23 mouse cellular contexts compared by ENCODE assay signal in the genomic region with DNA sequence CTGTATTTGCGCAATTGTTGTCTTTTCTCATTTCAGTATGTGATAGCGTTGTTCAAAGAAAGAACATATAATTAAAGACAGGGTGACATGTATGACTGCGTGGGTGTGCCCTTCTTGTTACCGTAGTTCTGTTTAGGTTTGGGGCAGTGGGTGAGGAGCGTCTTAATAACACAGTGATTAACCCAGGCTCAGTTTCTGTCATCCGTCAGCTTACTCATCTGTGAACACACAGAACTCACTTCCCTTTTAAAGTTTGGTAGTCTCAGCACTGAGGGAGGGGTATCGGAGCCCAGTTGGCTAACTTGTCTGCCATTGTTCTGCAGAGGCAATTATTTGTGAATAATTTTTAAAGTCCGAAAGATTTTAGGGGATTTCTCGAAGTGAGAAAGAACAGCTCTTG. TPM values are rescaled to one million over a fixed set of nuclear protein-coding genes. Genes with fewer than 3 reads are reported as not detected.
DNase-seq lines count a peak whose midpoint lies in the region; ATAC-seq and TF ChIP-seq lines count a peak whose summit lies in the region.
"Had no signal": no experiment of that assay in that cellular context is flagged by ENCODE, and none has a peak within 500 bp of the region (broad histone marks: within the 10 kb centered on the region; RNA-seq: fewer than 3 reads in every experiment).

No protein-coding gene starts in this region.

- H3K27me3 ChIP-seq in heart, embryonic 10.5 days (ENCODE audit: insufficient read depth, poor library complexity, severe bottlenecking), result no peaks in the 10 kb centered on the region
- H3K27me3 ChIP-seq in CH12.LX (replicated peaks), result no peaks in the 10 kb centered on the region
- H3K27me3 ChIP-seq in kidney, embryonic 16.5 days (ENCODE audit: insufficient read depth, low read length), result no peaks in the 10 kb centered on the region
- H3K27me3 ChIP-seq: embryonic facial prominence, embryonic 15.5 days; forebrain, embryonic 15.5 days; intestine, embryonic 15.5 days had no signal

- 84% methylated on average over 9 of the region's 9 CpGs for WGBS in heart, embryonic 10.5 days
- WGBS in kidney, embryonic 16.5 days, result 61% methylated on average over 9 of the region's 9 CpGs

- no peak for TF ChIP-seq RAD21 in CH12.LX (IDR thresholded peaks at IDR 0.05; ENCODE audit: low read depth, low read length)

- 0 out of 2 replicates have a peak overlapping the region, but pooled peaks have one; percentile 76 for H3K27ac ChIP-seq in heart, embryonic 10.5 days
- H3K27ac ChIP-seq in CH12.LX (ENCODE audit: insufficient read depth, low read depth), result no peak overlapping the region
- no peak overlapping the region for H3K27ac ChIP-seq in kidney, embryonic 16.5 days (ENCODE audit: low read length)
- H3K27ac ChIP-seq: embryonic facial prominence, embryonic 15.5 days; forebrain, embryonic 15.5 days; hindbrain, embryonic 10.5 days; hindbrain, embryonic 14.5 days; intestine, embryonic 15.5 days had no signal

- no peaks in the 10 kb centered on the region for H3K36me3 ChIP-seq in heart, embryonic 10.5 days
- H3K36me3 ChIP-seq in CH12.LX (replicated peaks in 1 of 2; ENCODE audit: control insufficient read depth in 1 of 2, insufficient read depth in 1 of 2, low read length in 1 of 2), result no peaks in the 10 kb centered on the region
- no peaks in the 10 kb centered on the region for H3K36me3 ChIP-seq in kidney, embryonic 16.5 days (ENCODE audit: insufficient read depth, low read length)
- H3K36me3 ChIP-seq: embryonic facial prominence, embryonic 15.5 days; forebrain, embryonic 15.5 days; hindbrain, embryonic 10.5 days; intestine, embryonic 15.5 days had no signal

- peak overlapping the region; percentile 26; the same call in 1 of the 2 replicates for H3K4me2 ChIP-seq in CH12.LX (ENCODE audit: insufficient read depth, low read depth, poor library complexity, severe bottlenecking)
- no peak overlapping the region for H3K4me2 ChIP-seq in kidney, embryonic 16.5 days (replicated peaks; ENCODE audit: low read depth, low read length)
- H3K4me2 ChIP-seq: embryonic facial prominence, embryonic 15.5 days; forebrain, embryonic 15.5 days; hindbrain, embryonic 14.5 days; intestine, embryonic 15.5 days had no signal

- in situ Hi-C loops in CH12.LX (cut with MboI; ENCODE audit: low pct_ligation_motif_present, low pct_unique_long_range_greater_than_20kb, low sequenced_read_pairs), result no loop called here

- intact Hi-C loops in heart, postnatal 25 days (cut with DNase I), result no loop called here

- DNase-seq in heart, embryonic 10.5 days (ENCODE audit: low spot score), result no peak
- no peak for DNase-seq in heart, postnatal 25 days (ENCODE audit: low spot score)
- DNase-seq in 416B (ENCODE audit: low read depth) (peak; percentile 60), CH12.LX (ENCODE audit: extremely low read depth) (peak; percentile 50)
- DNase-seq in kidney, postnatal 25 days, result no peak
- DNase-seq: adrenal gland, adult 2 months; adrenal gland, postnatal 36 days; cerebellum, adult 2 months; cerebellum, postnatal 10 days; embryo, embryonic 11 days; gastrocnemius, postnatal 36 days; kidney, adult 18-20 months had no signal

- dilution Hi-C loops in CH12.LX (cut with MboI; ENCODE audit: extremely low pct_ligation_motif_present, extremely low pct_unique_long_range_greater_than_20kb, low sequenced_read_pairs), result no loop called here

- H3K4me3 ChIP-seq in heart, embryonic 10.5 days, result no peak overlapping the region
- H3K4me3 ChIP-seq in CH12.LX (replicated peaks in 1 of 3; ENCODE audit: low read depth in 2 of 3, low read length in 2 of 3, poor library complexity in 1 of 3), result no peak overlapping the region
- H3K4me3 ChIP-seq in kidney, embryonic 16.5 days (ENCODE audit: low read length), result no peak overlapping the region
- H3K4me3 ChIP-seq: embryonic facial prominence, embryonic 15.5 days; erythroblast, embryonic 14.5 days; forebrain, embryonic 15.5 days; hindbrain, embryonic 10.5 days; intestine, embryonic 15.5 days had no signal

- TF ChIP-seq EP300 in CH12.LX (IDR thresholded peaks at IDR 0.05; ENCODE audit: low read length), result no peak

- H3K9ac ChIP-seq in CH12.LX (ENCODE audit: insufficient read depth, low read depth), result no peak overlapping the region
- no peak overlapping the region for H3K9ac ChIP-seq in kidney, embryonic 16.5 days (replicated peaks; ENCODE audit: low read length)
- H3K9ac ChIP-seq: embryonic facial prominence, embryonic 15.5 days; forebrain, embryonic 15.5 days; hindbrain, embryonic 14.5 days; intestine, embryonic 15.5 days had no signal

- no peaks in the 10 kb centered on the region for H3K9me3 ChIP-seq in heart, embryonic 10.5 days
- no peaks in the 10 kb centered on the region for H3K9me3 ChIP-seq in CH12.LX (replicated peaks; ENCODE audit: low read length)
- H3K9me3 ChIP-seq in kidney, embryonic 16.5 days (ENCODE audit: low read length), result no peaks in the 10 kb centered on the region
- H3K9me3 ChIP-seq: embryonic facial prominence, embryonic 15.5 days; forebrain, embryonic 15.5 days; hindbrain, embryonic 10.5 days; intestine, embryonic 15.5 days had no signal

- no peak for TF ChIP-seq CTCF in CH12.LX (conservative IDR thresholded peaks at IDR 0.05 in 1 of 2, IDR thresholded peaks at IDR 0.05 in 1 of 2; ENCODE audit: low read depth in 2 of 2, low read length in 2 of 2)

- TF ChIP-seq POLR2A in CH12.LX (IDR thresholded peaks at IDR 0.05; ENCODE audit: low read depth, low read length), result no peak

- H3K79me2 ChIP-seq in CH12.LX (replicated peaks; ENCODE audit: control insufficient read depth, extremely low read depth, insufficient read depth, poor library complexity, severe bottlenecking), result no peaks in the 10 kb centered on the region

- peaks cover 27% of the 10 kb centered on the region for H3K4me1 ChIP-seq in heart, embryonic 10.5 days
- peaks cover 3 to 21% of the 10 kb centered on the region in 2 experiments for H3K4me1 ChIP-seq in CH12.LX (ENCODE audit: control insufficient read depth in 1 of 2, insufficient read depth in 2 of 2)
- H3K4me1 ChIP-seq in kidney, embryonic 16.5 days (ENCODE audit: insufficient read depth, low read length), result 0 out of 2 replicates have a peak, but pooled peaks cover 4% of the 10 kb centered on the region
- H3K4me1 ChIP-seq: embryonic facial prominence, embryonic 15.5 days; forebrain, embryonic 15.5 days had no signal

- ATAC-seq in megakaryocyte, adult 5-6 weeks (ENCODE audit: poor library complexity, severe bottlenecking), result 0 out of 2 replicates have a peak, but pooled peaks have one; percentile 17
- no peak for ATAC-seq in kidney, embryonic 16.5 days (ENCODE audit: low FRiP score, low TSS enrichment)
- ATAC-seq: activated CD4-positive, CD25-positive, alpha-beta regulatory T cell, adult 4 months; CD4-positive, CD25-positive, alpha-beta regulatory T cell, adult 4 months; forebrain, embryonic 15.5 days; intestine, embryonic 15.5 days; Patski had no signal

TF ChIP-seq in CH12.LX, 34 proteins besides CTCF, POLR2A, EP300 and RAD21:
- TF ChIP-seq IRF4 (IDR thresholded peaks at IDR 0.05; ENCODE audit: low read depth, low read length), result peak; percentile 44; the same call in 1 of the 2 replicates
- TF ChIP-seq UBTF (IDR thresholded peaks at IDR 0.05; ENCODE audit: low read depth, low read length), result no peak

RNA-seq across cellular contexts. Expression of a gene that starts 20.4 kb away (rescaled TPM):
- polyA plus RNA-seq in heart, embryonic 10.5 days (2016; fragmentation: Nextera tagmentation; extraction: Ambion mirVana), result 119 and 154 TPM in 2 replicates
- 100 to 1,000 TPM; 102 to 112 TPM for total RNA-seq in heart, postnatal 25 days (2021)
- 0.08 TPM in 1 of 2 replicates, not detected in the other for total RNA-seq in CH12.LX (2012; rRNA removed)
- total RNA-seq in CH12.LX (2014; rRNA removed), result not detected in 2 replicates
- polyA plus RNA-seq in CH12.LX (2012; ENCODE audit: insufficient read length, low read depth), result not detected in 2 replicates
- total RNA-seq in megakaryocyte, adult 5-6 weeks (2015), result 0.14 and 0.42 TPM in 2 replicates
- 0.04 and 0.57 TPM in 2 replicates for total RNA-seq in megakaryocyte, adult 5-6 weeks (2017)
- 10.3 and 11.7 TPM in 2 replicates for polyA plus RNA-seq in kidney, embryonic 16.5 days (2015; fragmentation: Nextera tagmentation; extraction: Ambion mirVana)

RNA-seq across cellular contexts. Expression of a gene that starts 35.0 kb away (rescaled TPM):
- polyA plus RNA-seq in heart, embryonic 10.5 days (2016; fragmentation: Nextera tagmentation; extraction: Ambion mirVana), result 78.3 and 102 TPM in 2 replicates
- 10 to 100 TPM; 30.0 to 31.1 TPM for total RNA-seq in heart, postnatal 25 days (2021)
- total RNA-seq in CH12.LX (2012; rRNA removed), result 30.8 and 36.4 TPM in 2 replicates
- 133 and 134 TPM in 2 replicates for total RNA-seq in CH12.LX (2014; rRNA removed)
- 48.1 and 56.8 TPM in 2 replicates for polyA plus RNA-seq in CH12.LX (2012; ENCODE audit: insufficient read length, low read depth)
- 112 and 116 TPM in 2 replicates for total RNA-seq in megakaryocyte, adult 5-6 weeks (2015)
- total RNA-seq in megakaryocyte, adult 5-6 weeks (2017), result 91.9 and 93.4 TPM in 2 replicates
- 125 and 139 TPM in 2 replicates for polyA plus RNA-seq in kidney, embryonic 16.5 days (2015; fragmentation: Nextera tagmentation; extraction: Ambion mirVana)

Comparison
In these comparisons a context has a peak if more than half of its experiments do, and no peak if none do; other contexts are left out.
1. DNase-seq: peak in 416B (single experiment) and CH12.LX (single experiment); none in heart, embryonic 10.5 days (single experiment), heart, postnatal 25 days (single experiment) and kidney, postnatal 25 days (0 of 2).
2. RNA of a gene that starts 20.4 kb away (total RNA-seq): 102 to 112 TPM in heart, postnatal 25 days; 0.04 to 0.57 TPM in megakaryocyte, adult 5-6 weeks and 0.08 TPM in CH12.LX; every median in the first group is over 10 times any median in the second.